Mouse (Mus musculus): ENCODE measurements around the gene Trio.

- TF ChIP-seq POLR2A (IDR thresholded peaks at IDR 0.05; ENCODE audit: borderline replicate concordance, low read depth, low read length) (no peak), CTCF (IDR thresholded peaks at IDR 0.05; ENCODE audit: low read depth, low read length) (no peak)
Observed at GRCm38 (mm10) chr15:27682619-27683018, 343.0 kb downstream of the Trio start.
